Mouse (Mus musculus): Measurements from ENCODE around the gene Gm7929.
"Not testable (repeated sequence)": the region's sequence is repeated elsewhere in the genome, so short reads cannot be mapped to it uniquely, and the experiment has no call there.

Gm7929 gene

DNA sequence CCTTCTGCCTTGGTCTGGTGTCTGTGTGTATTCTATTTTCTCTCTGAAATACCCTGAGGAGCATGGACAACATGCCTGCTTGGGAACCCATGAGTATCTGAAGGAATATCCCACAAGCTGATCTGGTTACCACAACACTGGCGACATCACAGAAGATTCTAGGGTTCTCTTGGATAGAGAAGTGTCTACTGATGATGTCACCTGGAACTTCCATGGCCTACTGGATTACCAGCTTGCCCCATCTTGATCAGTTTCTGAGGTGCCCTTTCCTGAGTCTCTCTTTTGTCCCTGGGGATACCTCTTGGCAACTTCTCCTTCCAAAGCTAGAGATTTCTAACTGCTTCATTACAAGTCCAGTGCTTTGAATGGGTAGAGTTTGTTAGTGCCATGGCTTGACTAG is at the start of gene Gm7929:
Gm7929 (minus strand) TSS at position 101 of the 400 bp plus-strand sequence.
- DNase-seq, result not testable (repeated sequence)

DNA sequence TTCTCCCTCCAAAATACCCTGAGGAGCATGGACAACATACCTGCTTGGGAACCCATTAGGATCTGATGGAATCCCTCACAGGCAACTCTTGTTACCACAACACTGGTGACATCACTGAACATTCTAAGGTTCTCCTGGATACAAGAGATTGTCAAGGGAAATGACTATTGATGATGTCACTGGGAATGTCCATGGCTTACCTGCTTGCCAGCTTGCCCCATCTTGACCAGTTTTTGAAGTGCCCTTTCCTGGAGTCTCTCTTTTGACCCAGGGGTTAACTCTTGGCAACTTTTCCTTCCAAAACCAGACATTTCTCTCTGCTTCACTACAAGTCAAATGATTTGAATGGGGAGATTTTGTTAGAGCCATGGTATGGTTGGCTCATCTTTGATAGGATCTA is 21.9 kb upstream of the Gm7929 start, which contains the start of gene Gm47189:
Gm47189 (minus strand) TSS at position 101 of the 400 bp plus-strand sequence.
- not testable (repeated sequence) for DNase-seq

DNA sequence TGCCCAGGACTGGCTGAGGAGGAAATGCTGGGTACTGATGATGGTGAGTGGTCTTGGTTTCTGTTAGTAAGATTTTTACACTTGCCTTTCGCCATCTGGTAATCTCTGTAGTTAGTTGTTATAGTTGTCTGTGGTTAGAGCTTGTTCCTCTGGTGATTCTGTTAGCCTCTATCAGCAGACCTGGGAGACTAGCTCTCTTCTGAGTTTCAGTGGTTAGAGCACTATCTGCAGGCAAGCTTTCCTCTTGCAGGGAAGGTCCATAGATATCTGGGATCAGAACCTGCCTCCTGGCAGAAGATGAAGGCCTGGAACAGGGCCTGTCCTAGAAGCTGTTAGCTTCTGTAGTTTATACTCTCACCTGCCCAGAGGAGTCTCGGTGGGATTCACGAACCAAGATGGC is 5.5 kb upstream of the Gm7929 start:
- DNase-seq, result peak in 1 of 2 experiments; percentile 1

DNA sequence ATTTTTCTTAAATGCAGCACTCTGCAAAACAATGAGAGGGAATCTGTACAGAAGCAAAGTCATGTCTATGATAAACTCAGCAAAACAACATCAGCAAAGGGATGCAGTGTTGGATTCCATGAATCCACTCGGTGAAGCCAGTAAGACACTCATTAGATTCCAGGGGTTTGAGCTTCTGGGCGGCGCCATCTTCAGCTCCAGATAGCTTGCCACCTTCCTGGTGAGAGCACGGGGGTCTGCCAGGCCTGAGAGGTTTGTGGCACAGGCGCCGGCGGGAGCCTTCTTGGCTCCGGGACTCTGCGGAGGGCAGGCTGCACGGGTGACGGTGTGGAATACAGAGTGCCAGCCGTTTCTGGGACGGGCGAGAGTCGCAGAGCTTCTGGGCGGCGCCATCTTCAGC is 27.0 kb downstream of the Gm7929 start:
- not testable (repeated sequence) for DNase-seq

DNA sequence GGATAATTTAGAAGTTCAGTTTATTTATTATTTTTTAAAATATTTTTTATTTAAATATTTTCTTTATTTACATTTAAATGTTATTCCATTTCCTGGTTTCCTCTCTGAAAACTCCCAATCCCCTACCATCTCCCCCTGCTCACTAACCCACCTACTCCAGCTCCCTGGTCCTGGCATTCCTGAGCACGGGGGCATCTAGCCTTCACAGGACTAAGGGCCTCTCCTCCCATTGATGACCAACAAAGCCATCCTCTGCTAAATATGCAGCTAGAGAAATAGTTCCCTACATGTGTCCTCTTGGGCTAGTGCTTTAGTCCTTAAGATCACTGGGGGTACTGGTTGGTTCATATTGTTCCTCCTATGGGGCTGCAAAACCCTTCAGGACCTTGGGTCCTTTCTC is 33.2 kb downstream of the Gm7929 start:
- not testable (repeated sequence) for DNase-seq

DNA sequence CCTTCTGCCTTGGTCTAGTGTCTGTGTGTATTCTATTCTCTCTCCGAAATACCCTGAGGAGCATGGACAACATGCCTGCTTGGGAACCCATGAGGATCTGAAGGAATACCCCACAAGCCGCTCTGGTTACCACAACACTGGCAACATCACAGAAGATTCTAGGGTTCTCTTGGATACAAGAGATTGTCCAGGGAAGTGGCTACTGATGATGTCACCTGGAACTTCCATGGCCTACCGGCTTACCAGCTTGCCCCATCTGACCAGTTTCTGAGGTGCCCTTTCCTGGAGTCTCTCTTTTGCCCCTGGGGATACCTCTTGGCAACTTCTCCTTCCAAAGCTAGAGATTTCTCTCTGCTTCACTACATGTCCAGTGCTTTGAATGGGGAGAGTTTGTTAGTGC is 48.6 kb downstream of the Gm7929 start, which contains the start of gene Gm8068:
Gm8068 (minus strand) TSS at position 101 of the 400 bp plus-strand sequence.
- DNase-seq, result not testable (repeated sequence)

Measured in lung, adult 18-20 months (tissue).